Mouse (Mus musculus) bone marrow macrophage, adult 2 months (primary cell): ENCODE measurements at regions not wholly inside any gene's neighbourhood (a gene's known extent, or its start where the extent isn't known, plus 50 kb on each side); places are given as distances from the start of the nearest gene placed in this dataset.

Source experiments
- CTCF ChIP-seq: IDR thresholded peaks from 2 replicates; pipeline ENCODE4 v1.5.1; 2012; ENCODE audit warnings: low read depth, mild to moderate bottlenecking, low read length, moderate library complexity
- POLR2A ChIP-seq: IDR thresholded peaks from 2 replicates; pipeline ENCODE4 v1.6.1; 2012; ENCODE audit warnings: mild to moderate bottlenecking, low read depth, low read length, borderline replicate concordance

- TF ChIP-seq CTCF: no peak
- TF ChIP-seq POLR2A: no peak
Observed at GRCm38 (mm10) chr15:68811041-68811440, 2310.3 kb upstream of the Lrrc6 start.
